Mouse (Mus musculus) CD8-positive naive resting alpha-beta T cell, adult 2 months (primary cell): ENCODE measurements around the gene Erp29.
"Not testable (repeated sequence)": the region's sequence is repeated elsewhere in the genome, so short reads cannot be mapped to it uniquely, and the experiment has no call there.

ENCODE experiments used
- DNase-seq, 2 experiments: peaks; one replicate each; pipeline ENCODE4 v3.0.0; 2022; ENCODE audit warnings: low read depth in 2 of 2, low spot score in 2 of 2

Erp29 gene

GRCm38 (mm10) chr5:121452026-121452869 is at the start of gene Erp29:
Erp29 (minus strand) TSS chr5:121452506.
- DNase-seq, result peak; percentile 99

- not testable (repeated sequence) for DNase-seq
These were observed 49.2 kb upstream of the Erp29 start for GRCm38 (mm10) chr5:121501424-121501996.

GRCm38 (mm10) chr5:121500719-121501118 is 48.4 kb upstream of the Erp29 start:
- no peak for DNase-seq

GRCm38 (mm10) chr5:121493305-121493704 is 41.0 kb upstream of the Erp29 start:
- DNase-seq, result no peak

DNA sequence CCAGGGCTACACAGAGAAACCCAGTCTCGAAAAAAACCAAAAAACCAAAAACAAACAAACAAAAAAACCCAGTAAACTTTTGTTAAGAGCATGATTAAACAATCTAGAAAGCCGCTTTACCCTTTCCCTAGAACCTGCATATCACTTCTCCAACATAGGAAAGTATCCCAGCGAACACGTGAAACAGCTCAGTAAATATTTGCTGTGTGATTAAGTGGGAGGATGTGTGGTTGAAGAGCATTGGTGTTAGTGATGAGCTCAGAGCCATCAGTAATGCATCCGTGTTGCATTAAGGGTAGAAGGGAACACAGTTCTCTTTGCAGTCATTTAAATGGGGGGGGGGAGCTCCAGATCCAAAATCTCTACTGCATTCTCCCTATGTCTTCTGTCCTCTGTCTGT is 32.5 kb upstream of the Erp29 start:
- no peak for DNase-seq

DNA sequence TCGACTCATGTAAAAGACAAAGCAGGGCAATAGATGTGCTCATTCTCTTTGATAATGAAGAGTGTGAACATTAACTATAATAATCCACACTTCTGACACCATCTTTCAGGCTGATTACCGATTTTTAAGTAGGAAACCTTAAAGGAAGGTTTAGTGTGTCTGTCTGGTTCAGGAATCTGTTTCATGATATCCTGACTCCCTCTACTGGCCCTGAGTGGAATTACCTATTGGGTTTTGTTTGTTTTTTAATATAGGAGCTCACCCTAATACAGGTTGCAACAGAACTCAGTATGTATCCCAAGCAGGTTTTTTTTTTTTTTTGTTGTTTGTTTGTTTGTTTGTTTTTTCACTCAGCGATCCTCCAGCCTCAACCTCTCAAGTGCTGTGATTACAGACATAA is 25.4 kb upstream of the Erp29 start:
- DNase-seq, result peak; percentile 14 to 49

DNA sequence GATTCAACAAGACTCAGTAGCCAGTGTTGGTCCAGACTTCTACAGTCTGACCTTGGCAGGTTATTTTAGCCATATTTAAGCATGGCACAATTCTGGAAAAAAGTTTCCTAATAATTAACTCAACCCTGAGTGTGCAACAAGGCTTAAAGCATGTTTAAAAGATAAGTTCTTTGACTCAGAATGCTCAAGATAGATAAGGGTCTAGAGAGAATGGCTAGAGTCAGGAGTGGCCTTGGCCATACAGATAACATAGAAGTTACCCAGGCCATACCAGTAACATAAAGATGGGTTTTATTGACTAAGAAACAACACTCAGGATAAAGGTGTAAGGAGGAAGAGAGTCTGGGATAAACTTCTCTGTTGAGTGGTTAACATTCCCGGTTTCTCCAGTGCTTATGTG is 23.7 kb upstream of the Erp29 start:
- no peak for DNase-seq

DNA sequence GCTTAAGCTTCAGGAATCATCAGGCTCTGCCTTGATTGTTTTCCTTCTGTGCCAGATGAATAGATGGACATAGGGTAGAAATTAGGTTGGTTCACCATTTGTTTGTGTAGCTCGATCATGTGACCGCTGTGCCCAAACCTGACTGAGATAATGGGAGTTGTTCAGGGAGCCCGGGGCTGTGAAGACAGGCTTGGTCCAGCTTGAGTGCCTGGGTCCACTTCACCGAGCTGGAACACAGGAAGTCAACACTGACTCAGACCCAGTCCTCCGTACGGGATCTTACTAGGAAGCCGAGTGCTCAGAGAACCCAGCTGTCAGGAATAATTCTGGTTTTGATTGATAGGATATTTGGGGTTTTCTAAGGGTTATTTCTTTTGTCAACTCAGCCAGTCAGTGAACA is 22.3 kb upstream of the Erp29 start:
- no peak for DNase-seq

DNA sequence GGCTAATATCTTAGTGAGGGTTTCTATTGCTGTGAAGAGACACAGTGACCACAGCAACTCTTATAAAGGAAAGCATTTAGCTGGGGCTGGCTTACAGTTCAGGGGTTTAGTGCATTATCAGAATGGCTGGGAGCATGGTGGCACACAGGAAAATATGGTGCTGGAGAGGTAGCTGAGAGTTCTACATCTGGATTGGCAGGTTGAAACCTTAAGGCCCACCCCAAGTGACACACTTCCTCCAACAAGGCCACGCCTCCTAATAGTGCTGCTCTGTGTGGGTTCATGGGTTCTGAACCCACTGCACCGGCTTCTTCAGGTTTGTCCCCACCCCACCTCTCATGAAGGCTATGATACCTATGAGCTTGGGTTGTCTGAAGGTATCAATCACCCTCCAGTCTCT is 20.1 kb upstream of the Erp29 start:
- DNase-seq, result no peak

DNA sequence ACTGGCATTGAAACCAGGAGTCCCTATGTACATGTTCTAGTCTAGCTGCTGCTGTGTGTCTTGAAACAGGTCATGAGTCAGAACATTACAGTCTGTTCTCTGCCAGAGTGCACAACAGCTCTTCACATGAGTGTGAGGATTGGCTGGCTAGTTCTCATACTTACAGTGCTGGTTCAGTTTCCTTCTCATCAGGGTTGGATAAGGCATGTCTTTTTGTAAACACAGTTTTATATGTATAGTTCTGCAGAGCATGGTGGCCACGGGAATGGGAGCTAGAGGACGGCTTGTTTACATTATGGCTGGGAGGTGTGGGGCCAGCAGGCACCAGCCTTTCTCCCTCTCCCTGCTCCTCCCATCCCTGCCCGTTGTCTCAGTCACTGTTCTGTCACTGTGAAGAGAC is 17.3 kb upstream of the Erp29 start:
- no peak for DNase-seq

GRCm38 (mm10) chr5:121463601-121464250 is 11.4 kb upstream of the Erp29 start:
- no peak for DNase-seq

DNA sequence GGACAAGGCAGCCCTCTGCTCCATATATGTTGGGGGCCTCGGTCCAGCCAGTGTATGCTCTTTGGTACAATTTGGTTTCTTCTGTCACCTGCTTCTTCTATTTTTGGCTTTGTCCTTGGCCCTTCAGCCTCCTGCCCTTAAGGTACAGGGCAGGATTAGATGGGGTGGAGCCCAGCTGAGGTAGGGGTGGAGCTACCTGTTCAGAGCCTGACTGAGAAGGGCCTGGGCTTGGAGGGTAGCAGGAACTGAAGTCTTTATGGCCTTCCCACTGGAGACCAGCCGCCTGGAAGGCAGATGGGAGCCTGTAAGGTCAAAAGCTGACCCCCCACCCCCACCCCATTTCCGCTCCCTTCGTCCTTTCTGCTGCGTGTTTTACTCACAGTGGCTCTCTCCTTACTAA is 10.7 kb upstream of the Erp29 start:
- no peak for DNase-seq

DNA sequence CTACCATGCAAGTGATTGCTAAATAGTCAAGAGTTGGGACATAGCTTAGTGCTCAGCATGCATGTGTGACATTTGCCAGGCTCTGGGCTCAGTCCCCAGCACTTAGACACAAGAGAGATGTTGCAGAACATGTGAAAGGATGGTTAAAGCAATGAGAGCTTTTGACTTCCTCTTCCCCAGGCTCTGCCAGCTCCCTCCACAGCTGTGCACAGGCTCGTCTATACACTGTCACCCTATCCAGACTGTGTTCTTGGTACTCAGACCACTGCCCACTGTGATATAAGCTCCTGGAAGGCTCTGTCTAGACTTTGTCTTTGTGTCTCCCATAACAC is 9.8 kb upstream of the Erp29 start:
- no peak for DNase-seq

DNA sequence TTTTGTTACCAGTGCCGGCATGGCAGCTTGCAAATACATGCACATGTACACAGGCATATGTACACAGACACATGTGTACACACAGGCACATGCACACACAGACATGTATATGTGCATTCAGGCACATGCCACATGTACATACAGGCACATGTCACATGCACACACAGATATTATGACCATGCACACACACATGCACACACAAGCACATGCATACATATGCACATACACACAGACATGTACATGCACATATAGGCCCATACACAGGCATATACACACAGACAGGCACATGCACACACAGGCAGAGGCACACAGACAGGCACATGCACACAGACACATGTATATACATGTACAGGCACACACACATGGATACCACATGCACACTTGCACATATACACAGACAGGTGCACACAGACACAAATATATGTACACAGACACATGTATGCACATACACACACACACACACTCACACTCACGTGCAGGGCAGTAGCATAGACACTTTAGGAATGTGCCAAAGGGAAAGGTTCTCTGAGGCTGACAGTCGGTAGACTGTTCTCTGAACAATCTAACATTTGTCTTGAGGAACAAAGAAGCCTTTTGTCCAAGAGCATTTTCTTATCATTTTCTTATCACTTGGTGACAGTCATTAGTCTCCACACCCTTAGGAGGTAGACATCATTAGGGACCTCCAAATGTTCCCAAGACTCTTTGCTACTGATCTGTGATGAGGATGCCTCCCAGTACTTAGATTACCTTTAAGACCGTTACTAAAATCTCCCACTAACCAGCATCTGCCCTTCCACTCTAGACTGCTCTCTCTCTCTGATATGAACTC is 9.2 kb upstream of the Erp29 start:
- DNase-seq, result no peak

DNA sequence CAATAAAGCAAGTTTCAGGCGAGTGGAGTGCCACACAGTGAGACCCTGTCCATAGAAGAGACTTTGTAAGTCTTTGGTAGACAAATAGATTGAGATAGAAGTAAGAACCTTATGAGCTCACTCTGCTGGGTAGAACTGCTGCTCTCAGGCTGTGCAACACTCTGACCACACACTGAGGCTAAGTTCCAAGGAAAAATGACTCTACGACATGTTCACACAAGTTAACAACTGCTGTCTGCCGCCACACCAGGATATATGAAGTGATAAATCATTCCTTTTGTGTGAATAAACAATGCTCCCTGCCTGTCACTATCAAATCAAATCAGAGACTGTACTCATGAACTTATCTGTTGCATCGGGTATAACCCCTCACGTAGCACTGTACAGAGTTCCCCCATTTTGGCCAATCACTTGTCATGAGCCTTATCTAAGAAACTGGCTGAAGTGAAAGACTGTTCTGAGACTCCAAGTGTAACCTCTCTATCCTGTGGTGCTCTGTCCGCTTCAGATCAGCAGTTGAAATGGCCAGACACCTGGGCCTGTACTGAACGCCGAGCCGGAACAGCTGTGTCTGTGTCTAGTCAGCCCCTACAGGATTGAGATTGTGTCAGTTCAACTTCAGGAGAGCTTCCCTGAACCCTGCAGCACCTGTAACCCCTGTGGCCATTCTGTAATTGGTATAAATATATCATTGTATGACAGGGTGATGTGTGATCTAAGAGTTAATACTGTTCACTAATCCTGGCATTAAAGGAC is 3.4 kb upstream of the Erp29 start:
- DNase-seq, result no peak

DNA sequence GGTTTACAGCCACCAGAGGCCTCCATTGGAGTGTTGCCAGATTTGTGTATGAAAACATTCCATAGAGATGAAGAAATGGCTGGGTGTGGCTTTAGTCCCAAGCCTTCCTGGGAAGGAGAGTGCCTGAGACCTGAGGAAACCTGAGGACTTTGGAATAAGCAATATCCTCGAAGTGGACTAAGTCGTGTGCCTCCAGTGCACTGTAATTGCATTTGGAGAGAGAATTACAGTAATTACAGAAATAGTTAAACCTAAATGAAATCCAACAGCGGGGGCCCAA is 2.1 kb upstream of the Erp29 start:
- no peak for DNase-seq

DNA sequence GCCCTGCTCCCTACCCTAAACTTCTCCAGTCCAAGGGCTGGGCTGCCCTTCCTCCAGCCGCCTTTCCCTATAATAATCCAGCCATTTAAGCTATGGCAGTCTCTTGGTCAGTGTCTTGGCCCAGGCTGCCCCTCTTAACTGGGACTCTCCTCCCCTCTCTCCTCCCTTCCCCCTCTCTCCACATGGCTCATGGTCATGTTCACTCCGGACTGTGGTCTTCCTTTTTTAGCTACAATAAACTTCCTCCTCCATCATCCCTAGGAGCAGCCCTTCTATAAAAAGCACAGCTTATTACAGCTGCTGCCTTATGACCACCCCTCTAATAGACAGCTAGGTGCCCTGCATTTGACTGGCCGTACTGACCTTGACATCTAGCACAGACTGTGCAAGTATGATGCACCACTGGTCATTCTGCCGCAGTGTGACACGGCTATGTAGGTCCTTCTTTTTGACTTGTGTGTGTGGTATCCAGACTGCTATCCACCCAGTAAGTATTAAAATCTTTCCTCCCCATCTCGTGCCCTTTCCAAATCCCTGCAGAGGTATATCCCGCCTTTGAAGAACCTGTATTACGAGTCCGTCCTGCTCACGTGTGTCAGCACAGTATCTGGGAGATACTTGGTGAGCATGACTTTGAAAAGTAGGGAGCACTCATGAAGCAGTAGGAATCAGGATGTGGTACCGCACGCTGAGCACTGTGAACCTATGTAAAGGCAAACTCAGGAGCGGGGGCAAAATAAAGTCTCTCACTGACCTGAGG is 1.6 kb upstream of the Erp29 start:
- DNase-seq, result no peak

- no peak for DNase-seq
These were observed 600 bp upstream of the Erp29 start for GRCm38 (mm10) chr5:121452906-121453305.

GRCm38 (mm10) chr5:121451644-121452025 is 671 bp downstream of the Erp29 start, which contains the start of gene Tmem116:
Tmem116 (plus strand) TSS chr5:121451893.
- peak in 1 of 2 experiments; percentile 7 for DNase-seq

GRCm38 (mm10) chr5:121451203-121451602 is 1.1 kb downstream of the Erp29 start:
- DNase-seq, result no peak
